Mouse (Mus musculus) myocyte (in vitro differentiated cells): ENCODE results near the gene Dusp27. TPM values are rescaled to one million over a fixed set of nuclear protein-coding genes. Genes with fewer than 3 reads are reported as not detected.

Experiments
- H3K27me3 ChIP-seq: one replicate; pipeline ENCODE4 v1.6.1; 2011; ENCODE audit not compliant: control insufficient read depth, insufficient read depth, insufficient read length
- H3K36me3 ChIP-seq: one replicate; pipeline ENCODE4 v1.6.1; 2011; ENCODE audit not compliant: control insufficient read depth, insufficient read depth
- H3K4me2 ChIP-seq: one replicate; pipeline ENCODE4 v1.6.1; 2011; ENCODE audit warnings: low read depth, control low read depth
- H3K4me3 ChIP-seq: one replicate; pipeline ENCODE4 v1.5.1; 2011; ENCODE audit warnings: mild to moderate bottlenecking, control low read depth, moderate library complexity
- H3K79me2 ChIP-seq: one replicate; pipeline ENCODE4 v1.6.1; 2011; ENCODE audit not compliant: control insufficient read depth, insufficient read depth
- H3ac ChIP-seq: one replicate; pipeline ENCODE4 v1.6.1; 2011; ENCODE audit not compliant: control insufficient read depth, insufficient read length
- CEBPB ChIP-seq: IDR thresholded peaks from 2 replicates; pipeline ENCODE4 v1.6.1; 2011; ENCODE audit warnings: mild to moderate bottlenecking, moderate library complexity; ENCODE audit not compliant: poor library complexity, insufficient read depth, severe bottlenecking
- E2F4 ChIP-seq: IDR thresholded peaks from one replicate; pipeline ENCODE4 v1.6.1; 2011; ENCODE audit warnings: mild to moderate bottlenecking, control low read depth, moderate library complexity; ENCODE audit not compliant: insufficient read depth
- MAX ChIP-seq: IDR thresholded peaks from one replicate; pipeline ENCODE4 v1.6.1; 2011; ENCODE audit warnings: low read depth, mild to moderate bottlenecking, control low read depth
- MYOD1 ChIP-seq, 3 experiments: IDR thresholded peaks; one replicate each; pipeline ENCODE4 v1.6.1; 2011; ENCODE audit warnings: control low read depth in 2 of 3, low read depth in 2 of 3, mild to moderate bottlenecking in 2 of 3, moderate library complexity in 1 of 3; ENCODE audit not compliant: insufficient read length in 2 of 3, control insufficient read depth in 1 of 3
- MYOG ChIP-seq, 3 experiments: IDR thresholded peaks; one replicate each; pipeline ENCODE4 v1.6.1; 2011; ENCODE audit warnings: control low read depth in 2 of 3, low read depth in 2 of 3, mild to moderate bottlenecking in 2 of 3; ENCODE audit not compliant: insufficient read length in 2 of 3, control insufficient read depth in 1 of 3, insufficient read depth in 1 of 3
- POLR2A ChIP-seq: IDR thresholded peaks from one replicate; pipeline ENCODE4 v1.6.1; 2011; ENCODE audit warnings: low read depth, mild to moderate bottlenecking, control low read depth, moderate library complexity; ENCODE audit not compliant: insufficient read length
- POLR2AphosphoS2 ChIP-seq: IDR thresholded peaks from one replicate; pipeline ENCODE4 v1.6.1; 2011; ENCODE audit warnings: low read depth, control low read depth; ENCODE audit not compliant: insufficient read length
- REST ChIP-seq: IDR thresholded peaks from one replicate; pipeline ENCODE4 v1.6.1; 2011; ENCODE audit warnings: mild to moderate bottlenecking, control low read depth, moderate library complexity; ENCODE audit not compliant: insufficient read depth, insufficient read length
- SRF ChIP-seq: IDR thresholded peaks from one replicate; pipeline ENCODE4 v1.6.1; 2011; ENCODE audit warnings: low read depth; ENCODE audit not compliant: control insufficient read depth, insufficient read length
- TCF12 ChIP-seq: IDR thresholded peaks from one replicate; pipeline ENCODE4 v1.6.1; 2011; ENCODE audit warnings: mild to moderate bottlenecking, control low read depth; ENCODE audit not compliant: poor library complexity, insufficient read depth, severe bottlenecking
- TCF3 ChIP-seq: IDR thresholded peaks from one replicate; pipeline ENCODE4 v1.6.1; 2011; ENCODE audit warnings: low read depth, control low read depth; ENCODE audit not compliant: insufficient read length
- USF1 ChIP-seq: IDR thresholded peaks from one replicate; pipeline ENCODE4 v1.6.1; 2011; ENCODE audit warnings: low read depth, mild to moderate bottlenecking, control low read depth, moderate library complexity
- polyA plus RNA-seq: library from polyadenylated mRNA; unstranded; fragments of >200 nt; fragmentation: generic; extraction: Trizol; gene quantifications from one replicate; pipeline ENCODE4 v1.2.1, GENCODE M21; 2012; ENCODE audit warnings: missing spikeins

The Dusp27 gene
- polyA plus RNA-seq, 1 experiment, result 38.3 TPM

DNA sequence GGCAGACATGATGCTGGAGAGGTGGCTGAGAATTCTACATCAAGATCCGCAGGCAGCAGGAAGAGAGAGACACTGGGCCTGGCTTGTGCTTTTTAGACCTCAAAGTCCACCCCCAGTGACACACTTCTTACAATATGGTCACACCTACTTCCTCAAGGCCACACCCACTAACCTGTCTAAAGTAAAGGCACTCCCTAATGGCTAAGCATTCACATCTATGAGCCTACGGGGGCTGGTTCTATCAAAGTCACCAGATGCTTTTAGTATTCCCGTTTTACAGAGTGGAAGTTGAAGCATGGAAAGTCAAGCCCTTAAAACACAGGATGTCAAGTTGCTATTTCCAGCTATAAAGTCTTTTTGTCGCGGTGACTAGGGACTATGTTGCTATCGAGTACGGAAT is 40.3 kb upstream of the Dusp27 start:
- H3ac ChIP-seq, result no peak overlapping the region
- no peaks in the 10 kb centered on the region for H3K79me2 ChIP-seq
- H3K27me3 ChIP-seq, result peaks cover 17% of the 10 kb centered on the region
- no peak overlapping the region for H3K4me3 ChIP-seq
- H3K4me2 ChIP-seq, result no peak overlapping the region
- H3K36me3 ChIP-seq, result no peaks in the 10 kb centered on the region
- TF ChIP-seq USF1, result no peak
- TF ChIP-seq POLR2AphosphoS2, result no peak
- no peak for TF ChIP-seq E2F4
- TF ChIP-seq REST, result no peak
- no peak for TF ChIP-seq TCF12
- TF ChIP-seq MYOD1 (IDR thresholded peaks at IDR 0.05; ENCODE audit: control insufficient read depth in 1 of 3, insufficient read length in 2 of 3, low read depth in 2 of 3), result no peak
- TF ChIP-seq MAX, result no peak
- no peak for TF ChIP-seq POLR2A
- TF ChIP-seq MYOG (IDR thresholded peaks at IDR 0.05; ENCODE audit: control insufficient read depth in 1 of 3, insufficient read depth in 1 of 3, insufficient read length in 2 of 3, low read depth in 2 of 3), result no peak
- TF ChIP-seq CEBPB, result no peak

DNA sequence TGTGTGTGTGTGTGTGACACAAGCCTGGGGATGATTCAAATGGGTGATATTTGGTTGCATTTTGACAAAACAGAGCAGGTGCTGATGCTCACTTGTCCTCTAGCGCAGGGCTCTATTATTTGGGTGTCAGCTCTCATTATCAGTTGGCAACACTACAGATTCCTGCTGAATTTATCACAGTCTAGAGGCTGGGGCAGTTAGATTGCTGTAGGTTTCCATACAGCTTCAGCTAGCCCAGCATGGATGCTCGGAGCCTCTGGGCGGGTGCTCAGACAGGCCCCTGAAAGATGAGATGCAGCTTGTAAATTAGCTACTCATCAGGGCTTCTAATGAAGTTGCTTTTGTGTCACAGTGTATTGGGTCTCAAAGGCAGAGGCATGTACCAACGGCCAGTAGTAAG is 39.7 kb upstream of the Dusp27 start:
- H3K4me2 ChIP-seq, result no peak overlapping the region
- peaks cover 17% of the 10 kb centered on the region for H3K27me3 ChIP-seq
- TF ChIP-seq E2F4, result no peak
- no peak for TF ChIP-seq TCF3
- no peak for TF ChIP-seq MYOG (IDR thresholded peaks at IDR 0.05; ENCODE audit: control insufficient read depth in 1 of 3, insufficient read depth in 1 of 3, insufficient read length in 2 of 3, low read depth in 2 of 3)
- no peak for TF ChIP-seq MAX
- TF ChIP-seq POLR2AphosphoS2, result no peak
- TF ChIP-seq USF1, result no peak
- TF ChIP-seq SRF, result no peak
- TF ChIP-seq REST, result no peak
- no peak for TF ChIP-seq POLR2A
- no peak for TF ChIP-seq MYOD1 (IDR thresholded peaks at IDR 0.05; ENCODE audit: control insufficient read depth in 1 of 3, insufficient read length in 2 of 3, low read depth in 2 of 3)
- TF ChIP-seq TCF12, result no peak
- no peak for TF ChIP-seq CEBPB
- H3K4me3 ChIP-seq, result no peak overlapping the region
- H3K79me2 ChIP-seq, result no peaks in the 10 kb centered on the region
- H3ac ChIP-seq, result no peak overlapping the region
- H3K36me3 ChIP-seq, result no peaks in the 10 kb centered on the region

DNA sequence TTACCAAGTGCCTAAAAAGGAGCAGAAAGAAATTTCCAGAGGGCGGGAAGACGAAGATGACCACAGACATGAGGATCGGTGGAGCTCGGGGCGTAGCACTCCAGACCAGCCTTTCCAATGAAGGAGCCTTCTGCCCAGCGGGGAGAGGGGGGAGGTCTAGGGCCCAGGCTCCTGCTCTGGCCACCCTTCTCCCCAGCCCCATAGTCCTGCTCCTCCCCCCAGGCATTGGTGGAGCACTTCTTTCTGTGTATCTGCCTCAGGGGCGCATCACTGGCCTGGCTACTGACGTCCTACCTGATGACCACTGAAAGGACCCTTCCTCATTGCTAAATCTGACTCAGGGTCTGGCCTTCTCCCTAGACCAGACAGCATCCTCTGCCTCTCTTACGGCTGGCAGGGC is 37.4 kb upstream of the Dusp27 start:
- no peaks in the 10 kb centered on the region for H3K36me3 ChIP-seq

DNA sequence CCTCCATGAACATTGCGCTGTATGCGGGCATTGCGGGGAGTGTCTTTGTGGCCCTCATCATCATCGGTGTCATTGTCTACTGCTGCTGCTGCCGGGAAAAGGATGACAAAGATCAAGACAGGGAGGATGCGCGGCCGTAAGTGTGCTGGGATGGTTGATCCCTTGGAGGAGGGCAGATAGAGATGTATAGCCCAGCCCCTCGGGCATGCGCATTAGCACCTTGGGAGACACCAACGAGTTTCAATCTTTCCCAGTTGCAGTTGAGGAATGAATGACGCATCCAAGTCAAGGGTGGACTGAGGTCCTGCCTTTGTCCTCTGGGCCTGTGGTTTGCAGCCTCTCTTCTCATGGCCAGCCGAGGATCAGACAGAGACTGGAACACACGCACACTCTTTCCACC is 36.9 kb upstream of the Dusp27 start:
- no peak overlapping the region for H3ac ChIP-seq
- no peaks in the 10 kb centered on the region for H3K36me3 ChIP-seq
- no peak overlapping the region for H3K4me2 ChIP-seq
- H3K4me3 ChIP-seq, result no peak overlapping the region
- H3K79me2 ChIP-seq, result no peaks in the 10 kb centered on the region
- no peak for TF ChIP-seq E2F4
- TF ChIP-seq USF1, result no peak
- TF ChIP-seq MYOD1 (IDR thresholded peaks at IDR 0.05; ENCODE audit: control insufficient read depth in 1 of 3, insufficient read length in 2 of 3, low read depth in 2 of 3), result no peak
- no peak for TF ChIP-seq POLR2AphosphoS2
- no peak for TF ChIP-seq REST
- no peak for TF ChIP-seq CEBPB
- TF ChIP-seq MAX, result no peak
- TF ChIP-seq MYOG (IDR thresholded peaks at IDR 0.05; ENCODE audit: control insufficient read depth in 1 of 3, insufficient read depth in 1 of 3, insufficient read length in 2 of 3, low read depth in 2 of 3), result no peak
- peaks cover 12% of the 10 kb centered on the region for H3K27me3 ChIP-seq

More for the DNA sequence above, 37.4 kb upstream of the Dusp27 start:
- H3ac ChIP-seq, result no peak overlapping the region
- H3K27me3 ChIP-seq, result peaks cover 12% of the 10 kb centered on the region
- no peak for TF ChIP-seq MYOG (IDR thresholded peaks at IDR 0.05; ENCODE audit: control insufficient read depth in 1 of 3, insufficient read depth in 1 of 3, insufficient read length in 2 of 3, low read depth in 2 of 3)
- TF ChIP-seq USF1, result no peak
- no peak for TF ChIP-seq TCF12
- no peak for TF ChIP-seq MYOD1 (IDR thresholded peaks at IDR 0.05; ENCODE audit: control insufficient read depth in 1 of 3, insufficient read length in 2 of 3, low read depth in 2 of 3)
- H3K4me2 ChIP-seq, result no peak overlapping the region
- H3K4me3 ChIP-seq, result no peak overlapping the region
- no peaks in the 10 kb centered on the region for H3K79me2 ChIP-seq

DNA sequence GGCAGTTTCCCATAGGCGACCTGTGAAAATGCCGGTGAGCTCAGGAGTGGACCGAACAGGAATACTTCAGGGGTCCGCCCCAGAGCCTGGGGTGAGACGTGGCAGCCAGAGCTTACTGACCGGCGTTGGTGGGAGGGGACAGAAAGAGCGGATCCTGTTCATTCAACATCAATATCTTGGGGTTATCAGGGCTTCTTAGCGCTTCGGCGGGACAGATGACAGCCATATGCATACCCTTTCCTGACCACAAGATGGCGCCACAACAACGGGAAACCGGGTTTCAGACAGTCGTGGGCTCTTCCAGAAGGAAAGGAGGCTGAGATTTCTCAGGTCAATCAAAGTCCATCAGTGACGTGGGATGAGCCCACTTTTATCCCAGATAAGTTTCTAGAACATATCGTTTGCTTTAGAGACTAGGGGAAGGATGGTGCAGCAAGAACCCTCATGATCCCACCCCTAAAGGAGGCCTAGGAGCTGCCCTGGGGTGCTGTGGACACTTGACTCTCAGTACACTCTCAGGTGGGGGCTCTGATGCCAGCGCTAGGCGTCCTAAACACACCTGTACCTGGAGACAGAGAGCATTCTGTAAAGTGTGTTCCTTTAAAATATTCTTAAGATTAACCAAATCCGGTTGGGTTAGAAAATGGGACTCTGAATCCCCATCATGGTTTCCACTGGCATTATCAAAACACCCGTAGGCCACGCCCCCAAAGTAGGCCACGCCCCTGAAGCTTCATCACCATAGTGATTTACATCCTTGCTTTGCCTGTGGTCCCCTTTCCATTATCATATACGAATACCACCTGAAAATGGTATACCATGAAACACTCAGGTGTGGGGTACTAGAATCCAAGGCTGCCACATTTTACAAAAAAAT is 33.1 kb upstream of the Dusp27 start:
- Histone ChIP-seq H3K27me3 (peaks cover 12% of the 10 kb centered on the region), H3K4me2 (no peak overlapping the region), H3ac (no peak overlapping the region), H3K4me3 (no peak overlapping the region), H3K36me3 (no peaks in the 10 kb centered on the region), H3K79me2 (no peaks in the 10 kb centered on the region)
- TF ChIP-seq TCF12 (no peak), MAX (no peak), POLR2A (no peak), MYOD1 (IDR thresholded peaks at IDR 0.05; ENCODE audit: control insufficient read depth in 1 of 3, insufficient read length in 2 of 3, low read depth in 2 of 3) (no peak), REST (no peak), POLR2AphosphoS2 (no peak), SRF (no peak), USF1 (no peak), TCF3 (no peak), MYOG (IDR thresholded peaks at IDR 0.05; ENCODE audit: control insufficient read depth in 1 of 3, insufficient read depth in 1 of 3, insufficient read length in 2 of 3, low read depth in 2 of 3) (no peak), E2F4 (no peak), CEBPB (no peak)
